Mouse (Mus musculus) retina, adult 2 months (tissue): Measurements from ENCODE around the gene Stub1.
A peak's percentile ranks its signal among the peaks of the same experiment; 100 is the strongest.

Experiments
- DNase-seq: peaks from one replicate; pipeline ENCODE4 v3.0.0-alpha.2; 2012; ENCODE audit warnings: low read depth, low spot score

Stub1 gene

GRCm38 (mm10) chr17:25837076-25837410 lies 3.8 kb upstream of the Stub1 start, which contains the start of gene Rhbdl1:
Gene Rhbdl1, minus strand, starts transcription at chr17:25837295.
- no peak for DNase-seq

- DNase-seq = no peak
Measured at GRCm38 (mm10) chr17:25836397-25837075, 3.3 kb upstream of the Stub1 start.

DNA sequence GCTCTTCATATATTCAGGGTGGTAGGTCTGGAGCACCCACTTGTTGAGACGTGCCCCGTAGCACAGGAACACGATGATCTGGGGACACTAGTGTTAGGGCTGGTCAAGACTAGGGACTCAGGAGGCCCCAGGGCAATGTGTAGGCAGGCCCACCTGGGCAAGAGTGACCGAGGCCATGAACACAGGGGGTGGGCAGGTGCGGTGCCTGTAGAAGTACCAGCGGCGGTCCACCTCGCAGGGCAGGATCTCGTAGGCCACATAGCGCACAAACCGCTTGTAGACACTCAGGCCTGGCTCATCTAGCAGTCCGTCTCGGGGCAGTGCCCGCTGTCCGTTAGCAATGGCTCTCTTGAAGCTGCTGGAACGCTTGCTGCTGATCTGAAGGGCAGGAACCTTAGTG lies 2.6 kb upstream of the Stub1 start:
- no peak for DNase-seq

GRCm38 (mm10) chr17:25835301-25835700 lies 2.1 kb upstream of the Stub1 start:
- DNase-seq = no peak

- DNase-seq = no peak
Measured at GRCm38 (mm10) chr17:25834595-25835222, 1.5 kb upstream of the Stub1 start.

GRCm38 (mm10) chr17:25833961-25834594 lies 874 bp upstream of the Stub1 start:
- DNase-seq = no peak

- peak; percentile 97 for DNase-seq
Measured at GRCm38 (mm10) chr17:25832436-25833290, 541 bp downstream of the Stub1 start.

GRCm38 (mm10) chr17:25831451-25832281 lies 1.5 kb downstream of the Stub1 start:
- no peak for DNase-seq

DNA sequence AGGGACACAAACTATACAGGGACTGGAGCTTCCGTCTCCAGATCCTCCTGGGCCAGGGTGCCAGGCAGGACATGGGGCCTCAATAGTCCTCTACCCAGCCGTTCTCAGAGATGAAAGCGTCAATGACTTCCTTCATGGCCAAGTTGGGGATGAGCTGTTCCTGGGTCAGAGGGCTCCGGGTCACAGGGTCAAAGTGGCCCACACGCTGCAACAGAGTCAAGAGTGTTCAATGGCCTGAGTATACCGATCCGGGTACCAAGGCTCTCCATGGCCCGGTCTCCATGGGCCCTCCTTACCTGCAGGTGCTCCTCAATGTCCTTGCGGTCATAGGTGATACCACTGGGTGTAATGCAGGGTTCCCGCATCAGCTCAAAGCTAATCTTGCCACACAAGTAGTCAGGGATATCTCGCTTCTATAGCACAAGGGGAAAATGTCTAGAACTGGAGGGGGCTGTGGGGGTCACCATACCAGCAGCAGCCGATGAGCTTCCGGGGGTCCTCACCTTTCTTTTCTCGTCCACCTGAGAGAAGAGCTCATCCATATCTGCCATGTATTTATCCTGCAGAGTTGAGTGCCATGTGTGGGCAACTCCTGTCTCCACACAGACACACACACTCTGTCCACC lies 2.3 kb downstream of the Stub1 start:
- no peak for DNase-seq

DNA sequence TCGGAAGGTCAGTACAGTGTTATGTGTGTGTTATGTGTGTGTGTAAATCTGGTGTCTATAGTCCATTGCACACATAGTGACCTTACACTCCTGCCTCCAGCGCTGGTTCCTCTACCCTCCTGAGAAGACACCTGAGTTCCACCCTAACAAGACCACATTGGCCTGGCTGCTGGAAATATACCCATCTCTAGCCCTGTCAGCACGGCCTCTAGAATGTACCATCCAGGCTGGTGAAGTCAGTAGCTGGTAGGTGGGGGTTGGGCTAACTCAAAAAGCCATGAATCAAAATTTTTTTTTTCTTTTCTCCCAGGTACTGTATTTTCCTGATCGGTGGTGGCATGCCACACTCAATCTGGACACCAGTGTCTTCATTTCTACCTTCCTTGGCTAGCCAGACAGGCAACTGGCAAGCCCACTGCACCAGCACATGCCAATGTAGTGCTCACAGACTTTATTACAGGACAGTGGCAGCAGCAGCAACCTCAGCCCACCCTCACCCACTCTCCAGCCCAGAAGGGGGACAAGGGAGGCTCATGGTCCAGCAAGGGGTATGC lies 2.9 kb downstream of the Stub1 start:
- DNase-seq = no peak

- DNase-seq = no peak
Measured at GRCm38 (mm10) chr17:25829558-25830017, 3.6 kb downstream of the Stub1 start.

GRCm38 (mm10) chr17:25828712-25829557 lies 4.3 kb downstream of the Stub1 start, which contains the start of gene Jmjd8:
Gene Jmjd8, plus strand, starts transcription at chr17:25828867.
- DNase-seq = peak; percentile 68

- DNase-seq = no peak
Measured at GRCm38 (mm10) chr17:25828223-25828594, 5.0 kb downstream of the Stub1 start.

- no peak for DNase-seq
Measured at GRCm38 (mm10) chr17:25827546-25828222, 5.5 kb downstream of the Stub1 start.

DNA sequence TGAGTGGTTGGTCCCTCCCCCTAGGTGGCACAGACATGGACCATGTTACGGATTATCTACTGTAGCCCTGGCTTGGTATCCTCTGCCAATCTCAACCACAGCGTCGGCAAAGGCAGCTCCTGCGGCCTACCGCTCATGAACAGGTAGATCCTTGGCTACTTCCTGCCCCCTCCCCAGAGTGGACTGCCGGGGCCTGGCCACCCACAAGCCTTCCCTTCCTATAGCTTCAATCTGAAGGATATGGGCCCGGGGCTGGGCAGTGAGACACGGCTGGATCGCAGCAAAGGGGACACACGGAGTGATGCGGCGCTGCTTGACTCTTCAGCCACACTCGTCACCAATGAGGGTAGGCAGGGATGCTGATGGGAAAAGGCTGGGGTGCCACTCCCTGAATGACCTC lies 6.2 kb downstream of the Stub1 start:
- DNase-seq = no peak

DNA sequence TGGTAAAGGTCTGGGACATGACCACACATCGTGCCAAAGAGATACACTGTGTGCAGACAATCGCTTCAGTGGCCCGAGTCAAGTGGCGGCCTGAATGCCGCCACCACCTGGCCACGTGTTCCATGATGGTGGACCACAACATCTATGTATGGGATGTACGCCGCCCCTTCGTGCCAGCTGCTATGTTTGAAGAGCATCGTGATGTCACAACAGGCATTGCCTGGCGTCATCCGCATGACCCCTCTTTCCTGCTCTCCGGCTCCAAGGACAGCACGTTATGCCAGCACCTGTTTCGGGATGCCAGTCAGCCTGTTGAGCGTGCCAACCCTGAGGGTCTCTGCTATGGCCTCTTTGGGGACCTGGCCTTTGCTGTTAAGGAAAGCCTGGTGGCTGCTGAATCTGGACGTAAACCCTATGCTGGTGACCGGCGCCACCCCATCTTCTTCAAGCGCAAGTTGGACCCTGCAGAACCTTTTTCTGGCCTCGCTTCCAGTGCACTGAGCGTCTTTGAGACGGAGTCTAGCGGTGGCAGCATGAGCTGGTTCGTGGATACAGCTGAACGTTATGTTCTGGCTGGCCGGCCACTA lies 7.1 kb downstream of the Stub1 start:
- no peak for DNase-seq

DNA sequence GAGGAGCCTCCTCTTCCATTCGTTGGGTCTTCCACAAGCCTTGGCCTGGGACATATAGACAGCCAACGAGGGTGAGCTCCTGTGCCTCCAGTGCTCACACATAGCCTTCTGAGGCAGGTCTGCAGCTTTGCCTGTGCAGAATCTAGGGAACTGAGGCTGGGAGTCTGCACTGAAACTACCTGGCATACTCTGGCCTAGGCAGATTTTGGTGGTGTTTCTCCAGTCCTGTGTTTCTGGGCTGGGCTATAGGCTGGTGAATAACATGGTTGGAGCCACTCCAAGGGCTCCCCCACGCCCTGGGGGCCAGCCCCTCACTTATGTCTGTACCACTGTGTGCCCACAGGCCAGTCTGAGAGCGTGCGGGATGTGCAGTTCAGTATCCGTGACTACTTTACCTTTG lies 7.9 kb downstream of the Stub1 start:
- no peak for DNase-seq

- no peak for DNase-seq
Measured at GRCm38 (mm10) chr17:25824362-25825142, 8.7 kb downstream of the Stub1 start.
